Mouse (Mus musculus) spleen, postnatal 36 days (tissue): ENCODE measurements at regions not wholly inside any gene's neighbourhood (a gene's known extent, or its start where the extent isn't known, plus 50 kb on each side); places are given as distances from the start of the nearest gene placed in this dataset.

Experiments used
- DNase-seq, 2 experiments: peaks; one replicate each; pipeline ENCODE4 v3.0.0; 2022; ENCODE audit warnings: low spot score in 2 of 2, mixed read lengths in 1 of 2

GRCm38 (mm10) chr12:29211946-29212345 lies 316.2 kb upstream of the Myt1l start:
- DNase-seq, result no peak

DNA sequence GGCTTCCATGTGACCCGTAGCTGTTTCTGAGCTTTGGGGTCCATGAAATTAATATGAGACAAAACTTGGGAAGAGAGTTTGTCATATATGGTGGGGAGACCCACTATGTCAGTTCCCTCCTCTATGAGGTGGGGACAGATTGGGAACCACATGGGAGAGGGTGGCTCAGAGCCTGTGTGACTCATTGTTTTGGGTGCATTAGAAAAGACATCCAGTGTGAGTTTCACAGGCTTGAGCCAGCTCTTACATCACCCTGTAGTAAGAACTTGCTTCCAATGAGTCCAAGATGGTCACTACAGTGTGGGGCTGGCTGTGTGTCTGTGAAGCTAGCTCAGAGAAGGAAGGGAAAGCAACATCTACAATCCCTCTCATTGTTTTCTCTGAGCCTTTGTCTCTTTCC lies 314.6 kb upstream of the Myt1l start:
- DNase-seq, result no peak

DNA sequence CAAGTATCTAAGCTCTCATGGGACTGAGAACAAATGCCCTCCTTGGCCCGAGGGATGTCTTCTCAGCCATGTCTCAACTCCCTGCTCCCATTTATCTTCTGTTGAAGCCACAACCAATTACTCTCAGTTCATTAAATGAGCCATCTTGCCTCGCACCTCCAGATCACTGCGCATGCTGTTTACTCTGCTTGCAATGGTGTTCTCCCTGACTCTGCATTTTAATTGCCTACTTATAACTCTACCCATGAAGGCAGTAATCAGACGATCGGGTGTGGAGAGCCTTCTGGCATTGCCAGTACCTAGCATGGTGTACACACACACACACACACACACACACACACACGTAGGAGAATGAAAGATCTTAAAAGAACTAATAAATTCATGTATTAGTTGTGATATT lies 306.1 kb upstream of the Myt1l start:
- no peak for DNase-seq

GRCm38 (mm10) chr12:29226001-29226400 lies 302.2 kb upstream of the Myt1l start:
- no peak for DNase-seq

- no peak for DNase-seq
Observed at GRCm38 (mm10) chr12:29232492-29233447, 295.4 kb upstream of the Myt1l start.

- no peak for DNase-seq
Observed at GRCm38 (mm10) chr12:29236496-29236895, 291.7 kb upstream of the Myt1l start.

- no peak for DNase-seq
Observed at GRCm38 (mm10) chr12:29237516-29237915, 290.7 kb upstream of the Myt1l start.

DNA sequence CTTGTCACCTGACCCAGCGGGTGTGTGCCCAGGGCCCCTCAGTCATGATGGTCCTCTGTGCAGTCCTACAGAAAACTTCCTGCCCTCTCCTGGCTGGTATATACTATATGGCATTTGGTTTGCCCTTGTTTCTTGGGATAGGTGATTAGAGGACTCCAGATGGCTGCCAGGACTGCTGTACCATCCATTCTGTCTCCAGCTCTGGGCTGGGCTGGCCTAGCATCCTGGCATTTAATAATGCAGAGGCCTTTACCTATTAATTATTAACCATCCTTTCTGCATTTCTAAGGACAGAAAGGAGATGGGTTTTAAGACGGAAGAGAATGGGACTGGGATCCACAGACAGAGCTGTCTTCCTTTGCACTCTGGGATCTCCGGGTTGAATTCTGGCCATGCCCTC lies 288.7 kb upstream of the Myt1l start:
- DNase-seq, result no peak

DNA sequence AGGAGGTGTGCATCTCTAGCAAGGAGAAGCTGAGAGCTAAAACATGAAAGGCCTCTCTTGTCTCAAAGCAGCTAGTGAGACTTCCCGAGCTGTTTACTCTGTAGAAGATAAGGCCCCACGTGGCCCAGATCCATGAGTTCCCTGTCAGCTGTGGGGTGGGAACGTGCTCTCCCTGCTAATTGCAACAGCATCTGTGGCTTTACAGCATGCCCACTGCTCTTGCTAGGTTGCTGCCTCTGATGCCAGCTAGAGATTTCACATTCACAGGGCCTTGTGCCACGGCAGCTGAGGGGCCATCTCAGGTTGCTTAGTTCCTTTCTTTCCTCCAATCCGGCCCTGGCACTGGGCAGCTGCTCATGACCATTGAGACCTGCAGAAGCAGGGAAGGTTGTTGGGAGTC lies 288.2 kb upstream of the Myt1l start:
- no peak for DNase-seq

DNA sequence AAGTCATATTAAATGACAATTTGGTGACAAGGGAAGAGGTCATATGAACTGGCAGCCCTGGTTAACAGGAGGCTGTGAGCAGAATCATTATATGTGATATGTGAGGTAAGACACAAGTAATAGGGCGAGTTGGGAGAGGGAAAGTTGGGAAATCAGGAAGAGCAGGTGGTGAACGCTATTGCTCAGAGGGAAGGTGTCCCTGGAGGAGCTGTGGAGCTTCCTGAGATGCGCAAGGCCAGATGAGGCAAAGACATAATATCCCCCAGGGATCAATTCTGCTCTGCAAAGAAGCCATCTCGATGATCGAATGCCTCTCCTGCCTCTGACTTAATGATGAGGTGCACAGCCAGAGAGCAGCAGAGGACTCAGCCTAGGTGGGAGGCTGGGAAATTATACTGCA lies 285.1 kb upstream of the Myt1l start:
- no peak for DNase-seq

GRCm38 (mm10) chr12:29246041-29246440 lies 282.1 kb upstream of the Myt1l start:
- no peak for DNase-seq

DNA sequence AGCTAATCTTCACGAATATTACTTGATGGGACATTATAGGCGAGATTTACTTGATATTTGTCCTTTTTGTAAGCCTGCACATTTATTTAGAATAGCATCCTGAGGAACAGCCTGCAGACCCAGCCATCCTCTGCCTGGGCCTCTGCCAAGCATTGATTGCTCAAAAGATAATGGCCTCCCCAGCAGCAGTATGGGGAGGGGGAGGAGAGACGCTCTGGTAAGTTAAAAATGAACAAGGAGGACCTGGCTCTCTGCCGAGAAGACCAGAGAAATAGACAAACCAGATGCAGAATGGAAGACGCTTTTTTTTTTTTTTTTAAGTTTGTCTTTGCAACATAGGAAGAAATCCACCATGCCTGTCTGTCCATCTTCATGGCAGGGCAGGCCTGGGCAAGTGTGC lies 280.8 kb upstream of the Myt1l start:
- DNase-seq, result no peak

- no peak for DNase-seq
Observed at GRCm38 (mm10) chr12:29248459-29248858, 279.7 kb upstream of the Myt1l start.

GRCm38 (mm10) chr12:29256103-29256502 lies 272.1 kb upstream of the Myt1l start:
- DNase-seq, result no peak

DNA sequence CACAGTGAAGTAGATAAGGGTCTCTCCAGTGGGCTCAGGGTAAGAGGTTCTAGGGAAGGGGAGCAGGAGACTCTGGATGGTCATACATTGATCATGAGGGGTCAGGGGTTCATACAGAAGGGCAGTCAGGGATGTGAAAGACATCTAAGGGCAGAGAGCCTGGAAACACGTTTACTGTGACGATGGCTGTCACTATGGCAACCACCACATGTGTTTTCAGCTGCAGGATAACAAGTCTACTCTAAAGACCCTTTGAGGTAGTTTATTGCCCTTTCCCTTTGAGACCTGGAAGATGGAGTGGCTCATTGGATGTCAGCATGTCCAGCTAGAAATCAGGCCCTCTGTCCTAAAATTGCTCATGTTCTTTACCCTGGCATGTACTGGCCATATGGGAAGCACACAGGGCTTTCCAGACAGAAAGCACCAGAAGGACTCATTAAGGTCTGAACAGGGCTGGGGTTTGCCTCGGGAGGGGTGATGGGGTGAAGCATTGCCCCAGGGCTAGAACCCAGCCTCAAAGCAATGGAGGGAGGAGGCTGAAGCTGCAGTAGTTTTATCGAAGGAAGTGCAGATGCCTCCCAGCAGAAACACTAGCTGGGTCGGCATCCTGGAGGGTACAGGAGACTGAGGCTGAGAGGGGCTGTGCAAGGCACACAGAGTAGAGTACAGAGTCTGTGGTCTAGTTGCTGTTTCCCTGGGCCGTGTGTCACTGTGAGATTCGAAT lies 271.0 kb upstream of the Myt1l start:
- DNase-seq, result no peak

DNA sequence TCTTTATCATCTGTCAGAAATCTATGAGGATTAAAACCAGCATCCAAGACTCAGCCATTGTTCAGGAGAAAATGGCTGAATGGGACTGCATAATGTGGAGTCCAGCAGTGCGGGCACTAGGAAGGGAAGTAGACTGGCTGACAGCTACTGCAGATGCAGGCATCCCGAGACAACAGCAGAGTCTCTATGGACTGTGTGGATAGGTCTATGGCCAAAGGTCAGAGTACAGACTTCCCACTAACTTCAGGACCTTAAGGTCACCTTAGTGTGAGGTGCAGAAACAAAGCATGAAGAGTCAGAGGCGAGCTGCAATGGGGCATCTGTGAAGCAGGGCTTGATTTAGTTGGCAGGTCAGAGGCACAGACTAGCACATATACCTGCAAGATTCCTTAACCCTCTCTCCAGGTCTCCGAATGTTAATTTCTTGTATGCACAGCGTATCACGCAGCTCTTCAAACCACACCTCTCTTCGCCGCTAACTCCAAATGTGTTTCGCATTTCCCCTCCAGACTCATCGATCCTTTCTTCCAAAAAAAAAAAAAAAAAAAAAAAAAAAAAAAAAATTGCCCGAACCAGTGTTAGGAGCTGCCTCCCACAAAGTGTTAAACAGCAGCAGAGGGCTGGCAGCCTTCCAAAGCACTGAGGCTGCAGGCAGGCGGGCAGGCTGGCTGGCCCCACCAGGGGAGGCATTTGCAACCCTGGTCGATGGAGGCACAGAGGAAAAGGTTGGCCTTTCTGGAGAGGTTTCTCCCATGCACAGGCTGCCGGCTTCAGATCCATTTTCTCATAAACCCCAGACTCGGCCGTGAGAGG lies 270.2 kb upstream of the Myt1l start:
- no peak for DNase-seq

DNA sequence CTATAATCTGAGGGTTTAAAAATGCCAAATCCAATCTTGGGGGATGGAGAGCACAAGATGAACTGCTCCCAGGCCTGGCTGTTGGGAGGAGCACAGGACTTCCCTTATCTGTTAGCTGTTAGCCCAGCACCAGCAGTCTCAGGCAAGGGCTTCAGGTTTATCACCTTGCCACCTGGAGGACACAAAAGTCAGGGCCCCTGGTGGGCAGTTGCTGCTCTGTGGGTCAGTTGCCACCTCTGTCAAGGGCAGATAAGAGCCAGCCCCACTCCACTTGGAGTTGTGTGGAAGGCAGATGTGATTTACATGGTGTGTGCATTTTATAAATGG lies 269.7 kb upstream of the Myt1l start:
- no peak for DNase-seq

- no peak for DNase-seq
Observed at GRCm38 (mm10) chr12:29258966-29259365, 269.2 kb upstream of the Myt1l start.

DNA sequence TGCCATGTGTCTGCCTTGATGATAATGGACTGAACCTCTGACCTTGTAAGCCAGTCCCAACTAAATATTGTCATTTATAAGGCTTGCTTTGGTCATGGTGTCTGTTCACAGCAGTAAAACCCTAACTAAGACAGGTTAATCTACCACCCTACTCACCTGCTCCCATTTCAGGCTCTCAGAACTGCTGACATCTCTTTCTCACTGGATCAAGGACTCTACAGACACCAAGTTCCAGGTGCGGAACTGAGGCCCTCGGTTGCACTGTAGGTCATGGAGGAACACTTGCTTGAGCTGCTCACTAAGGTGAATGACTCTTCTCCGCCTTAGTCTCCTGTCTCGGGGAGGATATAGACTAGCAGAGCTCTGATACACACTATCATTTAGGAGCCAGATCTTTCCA lies 254.0 kb upstream of the Myt1l start:
- no peak for DNase-seq

DNA sequence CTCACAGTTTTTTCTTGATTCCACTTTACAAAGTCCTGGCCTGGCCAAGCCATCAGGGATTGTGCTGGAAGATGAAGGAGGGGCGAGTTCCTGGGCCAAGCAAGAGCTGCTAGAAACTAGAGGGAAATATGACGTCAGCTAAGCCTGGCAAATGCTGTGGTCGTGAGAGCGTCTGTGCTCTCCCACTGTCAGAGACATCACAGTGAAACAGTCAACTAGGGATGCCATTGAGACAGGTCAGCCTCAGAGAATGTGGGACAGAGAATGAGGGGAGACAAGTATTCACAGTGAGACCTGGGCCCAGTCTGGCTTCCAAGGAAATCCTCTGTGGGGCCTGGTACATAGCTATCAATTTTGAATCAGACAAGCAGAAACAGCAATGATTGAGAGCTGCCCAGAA lies 252.5 kb upstream of the Myt1l start:
- DNase-seq, result no peak

DNA sequence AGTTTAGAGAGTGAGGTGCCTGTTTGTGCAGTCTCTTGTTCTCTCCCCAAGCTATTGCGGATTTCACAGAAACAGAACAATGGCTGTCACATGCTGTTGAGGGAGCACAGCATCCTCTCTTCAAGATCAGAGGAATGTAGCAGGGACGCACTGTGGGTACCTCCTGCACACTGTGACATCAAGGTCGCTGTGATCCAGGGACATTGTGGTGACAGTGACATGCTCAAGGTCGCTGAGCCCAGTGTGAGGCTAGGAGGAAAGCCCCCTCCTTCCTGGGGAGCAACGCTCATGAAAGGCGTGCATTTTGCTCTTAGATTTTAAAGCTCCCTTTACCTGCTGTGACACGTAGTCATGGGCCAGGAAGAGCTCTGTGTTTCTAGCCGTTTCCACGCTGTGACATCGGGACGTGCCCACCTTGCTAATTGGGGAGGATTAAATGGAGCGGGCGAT lies 248.5 kb upstream of the Myt1l start:
- DNase-seq, result no peak

DNA sequence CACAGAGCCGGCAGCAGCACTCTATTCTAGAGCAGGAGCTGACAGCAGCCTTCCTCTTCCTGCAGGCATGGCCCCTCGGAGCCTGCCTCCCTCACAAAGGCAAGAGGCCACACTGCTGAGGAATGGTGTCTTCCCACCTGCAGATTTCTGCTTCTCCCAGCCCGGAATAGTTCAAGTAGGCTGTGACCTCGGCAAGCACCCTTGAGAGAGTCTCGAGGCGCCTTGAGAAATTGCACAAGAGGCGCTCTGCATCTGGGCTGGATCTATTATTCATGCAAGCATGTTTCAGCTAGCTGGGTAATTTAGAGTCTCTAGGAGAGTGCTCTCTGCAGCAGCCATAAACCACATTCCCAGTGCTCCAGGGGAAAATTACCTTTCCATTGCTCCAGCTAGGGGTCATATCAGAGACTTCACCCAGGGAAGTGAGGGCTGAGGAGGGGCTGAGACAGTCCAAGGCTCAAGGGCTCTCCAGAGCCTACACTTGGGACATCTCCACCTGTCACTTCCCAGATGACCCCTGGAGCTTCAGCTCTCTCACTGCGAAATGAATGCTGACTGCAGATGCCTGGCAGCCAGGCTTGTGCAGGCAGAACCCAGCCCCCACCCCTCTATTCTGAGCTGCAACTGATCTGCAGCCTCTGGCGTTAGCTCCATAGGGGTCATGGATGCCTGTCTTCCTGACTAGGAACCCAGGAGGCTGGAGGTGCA lies 247.9 kb upstream of the Myt1l start:
- no peak for DNase-seq
